Mouse (Mus musculus) CH12.LX (cell line): ENCODE data around the gene Ccdc88c. TPM values are rescaled to one million over a fixed set of nuclear protein-coding genes. Genes with fewer than 3 reads are reported as not detected.
A peak's percentile ranks its signal among the peaks of the same experiment; 100 is the strongest.

Source experiments
- DNase-seq: peaks from one replicate; pipeline ENCODE4 v3.0.0-alpha.2; 2013; ENCODE audit errors: extremely low read depth
- H3K27ac ChIP-seq: 2 replicates; pipeline ENCODE4 v1.5.1; 2012; ENCODE audit warnings: low read depth, mild to moderate bottlenecking, control low read depth, moderate library complexity; ENCODE audit not compliant: insufficient read depth
- H3K27me3 ChIP-seq: replicated peaks from 2 replicates; pipeline ENCODE3; 2012; ENCODE audit warnings: inconsistent platforms
- H3K36me3 ChIP-seq, 2 experiments: replicated peaks in 1 of 2; 2 replicates each; pipeline versions ENCODE3 to v1.6.1; 2012; ENCODE audit warnings: inconsistent platforms in 1 of 2, low read length in 1 of 2, mild to moderate bottlenecking in 1 of 2, mixed read lengths in 1 of 2, moderate library complexity in 1 of 2; ENCODE audit not compliant: control insufficient read depth in 1 of 2, insufficient read depth in 1 of 2
- H3K4me1 ChIP-seq, 2 experiments: 2 replicates each; pipeline ENCODE4 v1.6.1; 2012; ENCODE audit warnings: inconsistent platforms in 1 of 2, moderate library complexity in 1 of 2; ENCODE audit not compliant: insufficient read depth in 2 of 2, control insufficient read depth in 1 of 2
- H3K4me2 ChIP-seq: 2 replicates; pipeline ENCODE4 v1.6.1; 2012; ENCODE audit warnings: low read depth, mild to moderate bottlenecking, control low read depth; ENCODE audit not compliant: poor library complexity, insufficient read depth, severe bottlenecking
- H3K4me3 ChIP-seq, 3 experiments: fragments of 150-350 bp in 1 of 3; sonication (generic) in 1 of 3; replicated peaks in 1 of 3; 2 replicates each; pipeline versions ENCODE3 to v1.5.1; 2011 to 2012; ENCODE audit warnings: low read depth in 2 of 3, low read length in 2 of 3, mild to moderate bottlenecking in 2 of 3, moderate library complexity in 2 of 3, control low read depth in 1 of 3, improper control_type of control experiment in 1 of 3, inconsistent platforms in 1 of 3, mixed read lengths in 1 of 3; ENCODE audit not compliant: poor library complexity in 1 of 3
- H3K79me2 ChIP-seq: replicated peaks from 2 replicates; pipeline ENCODE4 v1.6.1; 2012; ENCODE audit warnings: mild to moderate bottlenecking, moderate library complexity; ENCODE audit not compliant: control insufficient read depth, poor library complexity, insufficient read depth, severe bottlenecking; ENCODE audit errors: extremely low read depth
- H3K9ac ChIP-seq: 2 replicates; pipeline ENCODE4 v1.6.1; 2012; ENCODE audit warnings: low read depth, mild to moderate bottlenecking, control low read depth, moderate library complexity; ENCODE audit not compliant: insufficient read depth
- H3K9me3 ChIP-seq: replicated peaks from 2 replicates; pipeline ENCODE3; 2012; ENCODE audit warnings: low read length, inconsistent platforms, mixed read lengths
- BHLHE40 ChIP-seq: IDR thresholded peaks from 2 replicates; pipeline ENCODE4 v1.6.1; 2011; ENCODE audit warnings: mild to moderate bottlenecking, low read depth, low read length, improper control_type of control experiment
- CHD1 ChIP-seq: IDR thresholded peaks from 2 replicates; pipeline ENCODE4 v1.6.1; 2012; ENCODE audit warnings: low read depth, low read length, improper control_type of control experiment, inconsistent platforms
- E2F4 ChIP-seq: IDR thresholded peaks from 2 replicates; pipeline ENCODE4 v1.6.1; 2011; ENCODE audit warnings: low read depth, low read length, improper control_type of control experiment; ENCODE audit not compliant: insufficient replicate concordance
- EP300 ChIP-seq: IDR thresholded peaks from 2 replicates; pipeline ENCODE4 v1.6.1; 2011; ENCODE audit warnings: low read length, improper control_type of control experiment
- ETS1 ChIP-seq: conservative IDR thresholded peaks from 2 replicates; pipeline ENCODE4 v1.6.1; 2012; ENCODE audit warnings: low read depth, mild to moderate bottlenecking, inconsistent platforms, low read length, improper control_type of control experiment, moderate library complexity
- HCFC1 ChIP-seq: IDR thresholded peaks from 2 replicates; pipeline ENCODE4 v1.6.1; 2012; ENCODE audit warnings: low read depth, mild to moderate bottlenecking, inconsistent platforms, low read length, improper control_type of control experiment
- MAFK ChIP-seq: IDR thresholded peaks from 2 replicates; pipeline ENCODE4 v1.6.1; 2011; ENCODE audit warnings: low read length, improper control_type of control experiment; ENCODE audit not compliant: insufficient replicate concordance
- MAX ChIP-seq: IDR thresholded peaks from 2 replicates; pipeline ENCODE4 v1.6.1; 2011; ENCODE audit warnings: low read length, improper control_type of control experiment
- MAZ ChIP-seq: IDR thresholded peaks from 2 replicates; pipeline ENCODE4 v1.6.1; 2012; ENCODE audit warnings: low read depth, mild to moderate bottlenecking, inconsistent platforms, low read length, improper control_type of control experiment, moderate library complexity
- MEF2A ChIP-seq: IDR thresholded peaks from 2 replicates; pipeline ENCODE4 v1.6.1; 2014; ENCODE audit warnings: low read depth, mild to moderate bottlenecking, inconsistent platforms, low read length, improper control_type of control experiment, borderline replicate concordance
- MXI1 ChIP-seq: IDR thresholded peaks from 2 replicates; pipeline ENCODE4 v1.6.1; 2011; ENCODE audit warnings: mild to moderate bottlenecking, low read depth, low read length, improper control_type of control experiment
- MYC ChIP-seq: IDR thresholded peaks from 2 replicates; pipeline ENCODE4 v1.6.1; 2011; ENCODE audit warnings: low read depth, mild to moderate bottlenecking, improper control_type of control experiment, low read length
- POLR2AphosphoS2 ChIP-seq: IDR thresholded peaks from 2 replicates; pipeline ENCODE4 v1.6.1; 2011; ENCODE audit warnings: low read depth, low read length, improper control_type of control experiment
- RAD21 ChIP-seq: IDR thresholded peaks from 2 replicates; pipeline ENCODE4 v1.6.1; 2011; ENCODE audit warnings: low read depth, mild to moderate bottlenecking, low read length, improper control_type of control experiment, moderate library complexity
- SIN3A ChIP-seq: IDR thresholded peaks from 2 replicates; pipeline ENCODE4 v1.6.1; 2012; ENCODE audit warnings: low read length, improper control_type of control experiment, inconsistent platforms
- TBP ChIP-seq: conservative IDR thresholded peaks from 2 replicates; pipeline ENCODE4 v1.6.1; 2011; ENCODE audit warnings: low read depth, low read length, improper control_type of control experiment
- dilution Hi-C: fragments of 300-500 bp; cut with MboI; formaldehyde crosslinking; loops from 2 replicates; pipeline ENCODE4 v1.14.3; 2020; ENCODE audit warnings: low sequenced_read_pairs; ENCODE audit not compliant: extremely low pct_unique_long_range_greater_than_20kb, extremely low pct_ligation_motif_present
- in situ Hi-C: fragments of 300-500 bp; cut with MboI; formaldehyde crosslinking; loops from 3 replicates; pipeline ENCODE4 v1.14.3; 2019; ENCODE audit warnings: low sequenced_read_pairs, low pct_ligation_motif_present, low pct_unique_long_range_greater_than_20kb, mixed read lengths
- polyA plus RNA-seq: library from polyadenylated mRNA; unstranded; fragments of >175 nt; gene quantifications from 2 replicates; pipeline ENCODE4 v1.2.1, GENCODE M21; 2012; ENCODE audit warnings: low read depth; ENCODE audit not compliant: insufficient read length
- total RNA-seq, 2 experiments: library from RNA; depleted of rRNA; stranded (reverse); fragments of 300-350 nt in 1 of 2; fragments of >200 nt in 1 of 2; gene quantifications; 2 replicates each; pipeline ENCODE4 v1.2.3; 2012 to 2014

Gene Ccdc88c
- total and polyA plus RNA-seq, 3 experiments = 20.3 to 32.7 (median 24.9) TPM

- no peak for TF ChIP-seq POLR2AphosphoS2
- TF ChIP-seq HCFC1 = no peak
- 0 out of 2 replicates have a peak, but pooled peaks have one; percentile 13 for TF ChIP-seq MYC
- TF ChIP-seq SIN3A = peak; percentile 91
- peak; percentile 72; the same call in 1 of the 2 replicates for TF ChIP-seq MXI1
- TF ChIP-seq E2F4 = no peak
- peak; percentile 81 for TF ChIP-seq MEF2A
- TF ChIP-seq TBP = no peak
- peak; percentile 32; the same call in 1 of the 2 replicates for TF ChIP-seq BHLHE40
- TF ChIP-seq MAX = peak; percentile 71
- peak; percentile 90 for TF ChIP-seq ETS1
- peak; percentile 56 for TF ChIP-seq EP300
- peak; percentile 17; the same call in 1 of the 2 replicates for TF ChIP-seq CHD1
- TF ChIP-seq MAZ = 0 out of 2 replicates have a peak, but pooled peaks have one; percentile 21
- H3K36me3 ChIP-seq = peaks cover 0 to 22% of the 10 kb centered on the region in 2 experiments
- dilution Hi-C loops = no loop called here
- peaks cover 73 to 99% of the 10 kb centered on the region in 2 experiments for H3K4me1 ChIP-seq
- H3K9me3 ChIP-seq = no peaks in the 10 kb centered on the region
- H3K9ac ChIP-seq = peak overlapping the region; percentile 12; the same call in 1 of the 2 replicates
- H3K79me2 ChIP-seq = peaks cover 55% of the 10 kb centered on the region
- no peak overlapping the region for H3K4me3 ChIP-seq
- in situ Hi-C loops = no loop called here
- no peak for DNase-seq
- H3K4me2 ChIP-seq = peak overlapping the region; percentile 18
- peak overlapping the region; percentile 76 for H3K27ac ChIP-seq
- no peaks in the 10 kb centered on the region for H3K27me3 ChIP-seq
Observed at GRCm38 (mm10) chr12:101007968-101008481, 20.8 kb downstream of the Ccdc88c start.

GRCm38 (mm10) chr12:101007427-101007826, 21.4 kb downstream of the Ccdc88c start:
- Histone ChIP-seq H3K4me1 (peaks cover 74 to 99% of the 10 kb centered on the region in 2 experiments), H3K79me2 (peaks cover 51% of the 10 kb centered on the region), H3K27me3 (no peaks in the 10 kb centered on the region), H3K9ac (0 out of 2 replicates have a peak overlapping the region, but pooled peaks have one; percentile 12)
- dilution Hi-C loops = no loop called here
- TF ChIP-seq RAD21 (no peak), EP300 (no peak), E2F4 (no peak), MAFK (no peak; the same call in 1 of the 2 replicates)
- TF ChIP-seq, all 38 proteins: peak for 0
- Histone ChIP-seq H3K9me3 (no peaks in the 10 kb centered on the region), H3K36me3 (peaks cover 0 to 18% of the 10 kb centered on the region in 2 experiments), H3K4me3 (no peak overlapping the region), H3K4me2 (peak overlapping the region; percentile 18), H3K27ac (peak overlapping the region; percentile 76)
- in situ Hi-C loops = no loop called here
- no peak for DNase-seq
